Mouse (Mus musculus) myocyte (in vitro differentiated cells): ENCODE results near the gene Gsdme. TPM values are rescaled to one million over a fixed set of nuclear protein-coding genes. Genes with fewer than 3 reads are reported as not detected.

Source experiments
- H3K27me3 ChIP-seq: one replicate; pipeline ENCODE4 v1.6.1; 2011; ENCODE audit not compliant: control insufficient read depth, insufficient read depth, insufficient read length
- H3K36me3 ChIP-seq: one replicate; pipeline ENCODE4 v1.6.1; 2011; ENCODE audit not compliant: control insufficient read depth, insufficient read depth
- H3K4me2 ChIP-seq: one replicate; pipeline ENCODE4 v1.6.1; 2011; ENCODE audit warnings: low read depth, control low read depth
- H3K4me3 ChIP-seq: one replicate; pipeline ENCODE4 v1.5.1; 2011; ENCODE audit warnings: mild to moderate bottlenecking, control low read depth, moderate library complexity
- H3K79me2 ChIP-seq: one replicate; pipeline ENCODE4 v1.6.1; 2011; ENCODE audit not compliant: control insufficient read depth, insufficient read depth
- H3ac ChIP-seq: one replicate; pipeline ENCODE4 v1.6.1; 2011; ENCODE audit not compliant: control insufficient read depth, insufficient read length
- CEBPB ChIP-seq: IDR thresholded peaks from 2 replicates; pipeline ENCODE4 v1.6.1; 2011; ENCODE audit warnings: mild to moderate bottlenecking, moderate library complexity; ENCODE audit not compliant: poor library complexity, insufficient read depth, severe bottlenecking
- E2F4 ChIP-seq: IDR thresholded peaks from one replicate; pipeline ENCODE4 v1.6.1; 2011; ENCODE audit warnings: mild to moderate bottlenecking, control low read depth, moderate library complexity; ENCODE audit not compliant: insufficient read depth
- MAX ChIP-seq: IDR thresholded peaks from one replicate; pipeline ENCODE4 v1.6.1; 2011; ENCODE audit warnings: low read depth, mild to moderate bottlenecking, control low read depth
- MYOD1 ChIP-seq, 3 experiments: IDR thresholded peaks; one replicate each; pipeline ENCODE4 v1.6.1; 2011; ENCODE audit warnings: control low read depth in 2 of 3, low read depth in 2 of 3, mild to moderate bottlenecking in 2 of 3, moderate library complexity in 1 of 3; ENCODE audit not compliant: insufficient read length in 2 of 3, control insufficient read depth in 1 of 3
- MYOG ChIP-seq, 3 experiments: IDR thresholded peaks; one replicate each; pipeline ENCODE4 v1.6.1; 2011; ENCODE audit warnings: control low read depth in 2 of 3, low read depth in 2 of 3, mild to moderate bottlenecking in 2 of 3; ENCODE audit not compliant: insufficient read length in 2 of 3, control insufficient read depth in 1 of 3, insufficient read depth in 1 of 3
- POLR2A ChIP-seq: IDR thresholded peaks from one replicate; pipeline ENCODE4 v1.6.1; 2011; ENCODE audit warnings: low read depth, mild to moderate bottlenecking, control low read depth, moderate library complexity; ENCODE audit not compliant: insufficient read length
- POLR2AphosphoS2 ChIP-seq: IDR thresholded peaks from one replicate; pipeline ENCODE4 v1.6.1; 2011; ENCODE audit warnings: low read depth, control low read depth; ENCODE audit not compliant: insufficient read length
- REST ChIP-seq: IDR thresholded peaks from one replicate; pipeline ENCODE4 v1.6.1; 2011; ENCODE audit warnings: mild to moderate bottlenecking, control low read depth, moderate library complexity; ENCODE audit not compliant: insufficient read depth, insufficient read length
- SRF ChIP-seq: IDR thresholded peaks from one replicate; pipeline ENCODE4 v1.6.1; 2011; ENCODE audit warnings: low read depth; ENCODE audit not compliant: control insufficient read depth, insufficient read length
- TCF12 ChIP-seq: IDR thresholded peaks from one replicate; pipeline ENCODE4 v1.6.1; 2011; ENCODE audit warnings: mild to moderate bottlenecking, control low read depth; ENCODE audit not compliant: poor library complexity, insufficient read depth, severe bottlenecking
- TCF3 ChIP-seq: IDR thresholded peaks from one replicate; pipeline ENCODE4 v1.6.1; 2011; ENCODE audit warnings: low read depth, control low read depth; ENCODE audit not compliant: insufficient read length
- USF1 ChIP-seq: IDR thresholded peaks from one replicate; pipeline ENCODE4 v1.6.1; 2011; ENCODE audit warnings: low read depth, mild to moderate bottlenecking, control low read depth, moderate library complexity
- polyA plus RNA-seq: library from polyadenylated mRNA; unstranded; fragments of >200 nt; fragmentation: generic; extraction: Trizol; gene quantifications from one replicate; pipeline ENCODE4 v1.2.1, GENCODE M21; 2012; ENCODE audit warnings: missing spikeins

Gene Gsdme
- polyA plus RNA-seq, 1 experiment = 4.7 TPM

- TF ChIP-seq E2F4 (no peak), TCF3 (no peak), CEBPB (no peak), MAX (no peak), TCF12 (no peak), POLR2A (no peak), MYOG (IDR thresholded peaks at IDR 0.05; ENCODE audit: control insufficient read depth in 1 of 3, insufficient read depth in 1 of 3, insufficient read length in 2 of 3, low read depth in 2 of 3) (no peak), USF1 (no peak), MYOD1 (IDR thresholded peaks at IDR 0.05; ENCODE audit: control insufficient read depth in 1 of 3, insufficient read length in 2 of 3, low read depth in 2 of 3) (no peak), POLR2AphosphoS2 (no peak), REST (no peak), SRF (no peak)
- Histone ChIP-seq H3K4me2 (no peak overlapping the region), H3K36me3 (no peaks in the 10 kb centered on the region), H3K4me3 (no peak overlapping the region), H3ac (no peak overlapping the region), H3K27me3 (no peaks in the 10 kb centered on the region), H3K79me2 (no peaks in the 10 kb centered on the region)
These were observed 28.0 kb upstream of the Gsdme start for GRCm38 (mm10) chr6:50291650-50292049.

DNA sequence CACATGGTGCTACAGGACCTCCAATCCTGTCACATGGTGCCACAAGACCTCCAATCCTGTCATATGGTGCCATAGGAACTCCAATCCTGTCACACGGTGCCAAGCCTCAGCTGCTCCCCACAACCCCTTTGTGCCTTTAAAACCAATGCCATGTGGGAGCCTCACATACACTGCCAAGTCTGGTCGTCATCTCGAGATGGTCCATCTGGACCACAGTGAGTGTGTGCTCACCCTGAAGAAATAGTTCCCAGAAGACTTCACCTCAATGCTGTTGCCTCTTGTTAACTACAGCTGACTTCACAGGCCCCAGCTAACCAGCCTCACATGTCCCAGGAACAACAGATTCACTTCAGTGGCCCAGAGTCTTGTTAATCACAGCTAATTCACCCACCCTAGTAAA lies 23.2 kb upstream of the Gsdme start:
- no peak overlapping the region for H3K4me2 ChIP-seq
- H3K27me3 ChIP-seq = no peaks in the 10 kb centered on the region
- TF ChIP-seq POLR2AphosphoS2 (no peak), MAX (no peak), REST (no peak), MYOG (IDR thresholded peaks at IDR 0.05; ENCODE audit: control insufficient read depth in 1 of 3, insufficient read depth in 1 of 3, insufficient read length in 2 of 3, low read depth in 2 of 3) (no peak), TCF12 (no peak), TCF3 (no peak)
- H3K4me3 ChIP-seq = no peak overlapping the region
- H3ac ChIP-seq = no peak overlapping the region
- H3K79me2 ChIP-seq = no peaks in the 10 kb centered on the region
- H3K36me3 ChIP-seq = no peaks in the 10 kb centered on the region

DNA sequence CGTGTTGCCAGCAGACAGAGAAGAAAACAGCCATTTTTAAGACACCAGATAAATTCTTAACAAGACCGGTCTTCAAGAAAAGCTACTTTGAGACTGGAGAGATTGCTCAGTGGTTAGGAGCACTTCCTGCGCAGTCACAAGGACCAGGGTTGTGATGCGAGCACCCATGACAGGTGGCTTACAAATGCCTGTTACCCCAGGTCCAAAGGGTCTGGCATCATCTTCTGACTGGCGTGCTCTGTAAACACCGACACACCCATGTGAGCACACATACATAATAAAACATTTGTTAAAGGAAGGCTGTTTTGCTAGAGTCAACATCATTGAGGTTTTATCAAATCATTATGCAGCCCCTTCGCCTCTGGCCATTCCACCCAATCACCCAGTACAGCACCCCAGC lies 16.0 kb upstream of the Gsdme start:
- Histone ChIP-seq H3K4me3 (no peak overlapping the region), H3K36me3 (no peaks in the 10 kb centered on the region), H3ac (no peak overlapping the region), H3K79me2 (no peaks in the 10 kb centered on the region), H3K27me3 (no peaks in the 10 kb centered on the region), H3K4me2 (no peak overlapping the region)
- TF ChIP-seq MAX (no peak), POLR2A (no peak), REST (no peak), TCF3 (no peak), MYOD1 (IDR thresholded peaks at IDR 0.05; ENCODE audit: control insufficient read depth in 1 of 3, insufficient read length in 2 of 3, low read depth in 2 of 3) (no peak), MYOG (IDR thresholded peaks at IDR 0.05; ENCODE audit: control insufficient read depth in 1 of 3, insufficient read depth in 1 of 3, insufficient read length in 2 of 3, low read depth in 2 of 3) (no peak), USF1 (no peak), SRF (no peak), POLR2AphosphoS2 (no peak), TCF12 (no peak), E2F4 (no peak)

GRCm38 (mm10) chr6:50273947-50274346 lies 10.3 kb upstream of the Gsdme start:
- Histone ChIP-seq H3K79me2 (no peaks in the 10 kb centered on the region), H3K4me2 (no peak overlapping the region), H3ac (no peak overlapping the region), H3K36me3 (no peaks in the 10 kb centered on the region), H3K27me3 (no peaks in the 10 kb centered on the region), H3K4me3 (no peak overlapping the region)
- TF ChIP-seq REST (no peak), MYOD1 (IDR thresholded peaks at IDR 0.05; ENCODE audit: control insufficient read depth in 1 of 3, insufficient read length in 2 of 3, low read depth in 2 of 3) (no peak), USF1 (no peak), MAX (no peak), TCF12 (no peak), POLR2AphosphoS2 (no peak), POLR2A (no peak), CEBPB (no peak), TCF3 (no peak), E2F4 (no peak)

DNA sequence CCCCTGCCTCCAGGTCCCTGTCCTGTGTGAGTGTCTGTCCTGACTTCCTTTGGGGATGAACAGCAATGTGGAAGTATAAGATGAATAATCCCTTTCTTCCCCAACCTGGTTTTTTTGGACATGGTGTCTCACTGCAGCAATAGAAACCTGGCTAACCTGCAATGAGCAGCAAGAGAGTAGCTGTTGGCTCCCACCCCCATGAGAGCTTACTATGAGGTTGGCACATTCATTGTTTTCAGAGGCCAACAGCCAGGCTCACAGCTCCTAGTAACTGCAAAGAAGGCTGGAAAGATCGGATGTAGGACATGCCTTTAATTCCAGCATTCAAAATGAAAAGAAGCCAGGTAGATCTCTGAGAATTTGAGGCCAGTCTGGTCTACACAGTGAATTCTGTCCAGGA lies 9.8 kb upstream of the Gsdme start:
- H3K4me2 ChIP-seq = no peak overlapping the region
- H3K79me2 ChIP-seq = no peaks in the 10 kb centered on the region
- TF ChIP-seq TCF12 = no peak
- TF ChIP-seq POLR2AphosphoS2 = no peak
- TF ChIP-seq MYOD1 (IDR thresholded peaks at IDR 0.05; ENCODE audit: control insufficient read depth in 1 of 3, insufficient read length in 2 of 3, low read depth in 2 of 3) = no peak
- no peak for TF ChIP-seq POLR2A
- TF ChIP-seq E2F4 = no peak
- TF ChIP-seq USF1 = no peak
- no peak for TF ChIP-seq TCF3
- no peak for TF ChIP-seq REST
- no peak for TF ChIP-seq MYOG (IDR thresholded peaks at IDR 0.05; ENCODE audit: control insufficient read depth in 1 of 3, insufficient read depth in 1 of 3, insufficient read length in 2 of 3, low read depth in 2 of 3)
- TF ChIP-seq MAX = no peak
- TF ChIP-seq SRF = no peak
- no peak for TF ChIP-seq CEBPB
- H3K4me3 ChIP-seq = no peak overlapping the region
- no peaks in the 10 kb centered on the region for H3K27me3 ChIP-seq
- no peak overlapping the region for H3ac ChIP-seq
- no peaks in the 10 kb centered on the region for H3K36me3 ChIP-seq
